Mouse (Mus musculus) central nervous system, embryonic 11.5 days (tissue): Measurements from ENCODE around the gene Hcfc1. TPM values are rescaled to one million over a fixed set of nuclear protein-coding genes. Genes with fewer than 3 reads are reported as not detected.

Experiments
- polyA plus RNA-seq: library from polyadenylated mRNA; depleted of rRNA; stranded (reverse); fragments of >200 nt; gene quantifications from 2 replicates; pipeline ENCODE4 v1.2.3, GENCODE M21; 2012; rRNA removed

The Hcfc1 gene
- 49.0 and 83.0 TPM in 2 replicates for polyA plus RNA-seq

DNA sequence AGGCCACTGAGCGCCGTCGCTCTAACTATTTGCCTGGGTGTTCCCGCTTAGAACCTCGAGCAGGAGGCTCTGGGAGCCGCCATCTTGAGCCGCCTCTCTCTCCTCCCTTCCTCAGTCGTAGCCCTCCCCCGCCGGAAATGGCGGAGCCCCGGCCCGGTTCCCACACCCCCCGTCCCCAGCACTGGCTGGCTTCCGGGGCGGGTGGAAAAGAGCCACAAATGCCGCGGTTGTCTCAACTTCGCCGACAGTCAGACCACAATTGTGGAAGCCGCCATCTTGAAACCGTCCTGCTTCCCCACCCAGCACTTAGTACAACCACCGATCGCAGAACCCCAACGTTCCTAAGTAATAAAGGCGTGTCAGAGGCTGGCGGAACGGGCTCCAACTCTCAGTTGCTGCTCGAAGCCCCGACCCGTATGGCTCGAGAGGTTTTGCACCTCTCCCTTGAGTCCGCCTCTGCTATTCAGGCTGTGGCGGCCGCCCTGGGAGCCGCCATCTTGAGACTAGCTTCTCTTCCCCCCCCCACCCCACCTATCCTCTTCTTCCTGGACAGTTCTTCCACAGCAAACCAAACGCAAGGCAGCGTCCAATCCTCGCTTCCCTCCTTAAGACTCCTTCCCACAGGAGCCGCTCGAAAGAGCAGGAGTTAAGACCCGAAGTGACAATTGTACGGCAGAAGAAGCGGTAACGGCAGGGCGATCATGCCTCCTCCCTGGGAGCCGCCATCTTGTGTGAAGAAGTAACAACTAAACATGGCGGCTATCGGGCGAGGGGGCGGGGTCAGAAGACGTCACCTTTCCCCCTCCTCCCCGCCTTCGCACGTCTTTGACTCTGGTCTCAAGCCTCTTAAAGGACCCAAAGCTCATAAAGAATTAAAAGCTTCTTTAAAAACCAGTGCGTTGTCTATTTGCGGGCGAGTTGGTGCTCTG, at the start of gene Hcfc1:
TSS of gene Hcfc1 (minus strand) at position 110 of the 929 bp plus-strand sequence.

DNA sequence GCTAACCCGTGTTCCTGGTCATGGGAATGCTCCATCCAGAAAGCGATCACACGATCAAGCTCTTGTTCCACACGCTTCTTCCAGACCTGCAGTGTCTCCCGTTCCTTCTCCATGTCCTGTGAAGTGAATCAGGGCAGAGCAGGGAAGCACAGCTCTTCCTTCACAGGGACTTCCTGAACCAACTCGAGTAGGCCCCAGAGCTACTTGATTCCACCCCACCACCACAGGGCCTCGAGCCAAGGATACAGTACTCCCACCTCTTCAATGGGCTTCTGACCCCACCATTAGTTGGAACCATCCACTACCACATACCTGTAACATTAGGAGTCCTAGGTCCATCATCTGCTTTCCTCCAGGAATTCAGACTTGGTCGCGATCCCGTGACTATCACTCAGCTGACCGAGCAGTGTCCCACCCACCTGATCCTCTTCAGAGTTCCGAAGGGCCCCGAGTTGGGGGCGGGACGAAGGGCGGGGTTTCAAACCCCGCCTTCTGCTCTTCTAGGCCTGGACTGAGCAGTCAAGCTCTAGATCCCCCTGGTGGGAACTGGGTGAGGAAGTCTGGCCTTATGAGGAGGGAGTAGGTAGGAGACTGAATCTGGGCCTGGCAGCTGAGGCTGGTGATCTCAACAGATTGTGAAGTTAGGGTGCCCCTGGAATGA, 35.6 kb downstream of the Hcfc1 start, which contains the start of gene Renbp:
TSS of gene Renbp (minus strand) at position 449 of the 661 bp plus-strand sequence.

DNA sequence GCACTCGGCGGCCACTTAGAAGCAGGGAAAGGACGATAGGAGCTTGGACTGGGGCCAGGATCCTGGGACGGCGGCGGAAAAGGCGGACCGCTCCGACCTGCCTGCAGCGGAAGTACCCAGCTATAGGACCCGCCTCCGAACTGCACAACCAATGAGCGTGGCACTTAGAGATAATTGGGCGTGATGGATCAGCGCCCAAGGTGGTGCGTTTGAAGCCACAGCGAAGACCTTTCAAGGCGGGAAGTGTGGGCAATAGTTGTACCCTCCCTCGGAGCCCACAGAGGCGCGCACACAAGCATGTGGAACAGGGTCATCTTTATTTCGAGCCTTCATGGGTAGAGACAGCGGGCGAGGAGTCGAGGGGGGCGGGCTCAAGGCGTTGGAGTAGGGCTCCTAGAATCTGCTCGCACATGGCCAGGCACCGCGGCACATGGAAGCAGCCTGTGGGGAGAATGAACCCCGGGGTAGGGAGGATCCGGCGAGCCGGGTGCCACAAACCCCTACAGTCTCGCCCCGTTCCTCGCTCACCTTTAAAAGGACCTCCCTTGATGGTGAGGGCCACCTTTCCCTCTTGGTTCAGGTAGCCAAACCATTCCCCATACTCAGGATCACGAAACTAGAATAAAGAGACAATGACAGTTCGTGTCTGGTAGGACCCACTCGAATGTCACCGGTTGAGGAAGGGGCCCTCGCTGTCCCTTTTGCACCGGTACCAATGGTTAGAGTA, 44.2 kb downstream of the Hcfc1 start, which contains the start of the genes Arhgap4 and Naa10:
TSS of gene Arhgap4 (minus strand) at position 48 of the 727 bp plus-strand sequence.
TSS of gene Naa10 (minus strand) at position 122 of the 727 bp plus-strand sequence.

DNA sequence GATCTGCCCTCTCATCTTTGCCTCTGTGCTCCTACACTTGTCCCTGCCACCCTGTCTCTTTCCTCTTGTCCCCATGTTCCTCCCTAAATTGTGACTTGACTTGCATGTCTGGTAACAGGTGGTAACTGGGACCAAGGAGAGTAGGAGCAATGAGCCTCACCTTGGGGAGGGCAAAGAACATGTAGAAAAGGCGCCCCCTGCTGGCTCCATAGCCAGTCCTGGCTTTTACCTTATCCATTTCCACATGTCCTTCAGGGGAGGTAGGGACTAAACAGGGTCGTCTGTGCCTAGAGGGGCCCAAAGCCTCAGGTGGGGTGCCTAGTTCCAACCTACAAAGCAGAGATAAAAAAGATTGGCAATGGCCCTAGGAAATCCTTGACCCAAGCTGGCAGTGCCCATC, 70.4 kb downstream of the Hcfc1 start, which contains the start of gene L1cam:
TSS of gene L1cam (minus strand) at position 387 of the 400 bp plus-strand sequence.

Other genes starting within 250 kb of the Hcfc1 start
- 10.3 and 12.6 TPM in 2 replicates for gene Abcd1, start 249.8 kb downstream of the Hcfc1 start, polyA plus RNA-seq
- 0.22 and 0.41 TPM in 2 replicates for gene Plxnb3, start 209.3 kb downstream of the Hcfc1 start, polyA plus RNA-seq
- 1.1 and 5.5 TPM in 2 replicates for gene Srpk3, start 192.0 kb downstream of the Hcfc1 start, polyA plus RNA-seq
- 167 and 344 TPM in 2 replicates for gene Idh3g, start 179.5 kb downstream of the Hcfc1 start, polyA plus RNA-seq
- gene Ssr4, start 179.3 kb downstream of the Hcfc1 start, polyA plus RNA-seq: 83.3 and 142 TPM in 2 replicates
- 23.2 and 40.3 TPM in 2 replicates for gene Pdzd4, start 141.4 kb downstream of the Hcfc1 start, polyA plus RNA-seq
- gene Avpr2, start 74.3 kb downstream of the Hcfc1 start, polyA plus RNA-seq: 0.05 TPM in 1 of 2 replicates, not detected in the other
- gene L1cam, start 70.3 kb downstream of the Hcfc1 start, polyA plus RNA-seq: 29.2 and 43.4 TPM in 2 replicates
- gene Arhgap4, start 44.5 kb downstream of the Hcfc1 start, polyA plus RNA-seq: 4.8 and 5.8 TPM in 2 replicates
- gene Naa10, start 44.4 kb downstream of the Hcfc1 start, polyA plus RNA-seq: 126 and 150 TPM in 2 replicates
- gene Renbp, start 35.5 kb downstream of the Hcfc1 start, polyA plus RNA-seq: 18.6 and 27.2 TPM in 2 replicates
- gene Irak1, start 57.6 kb upstream of the Hcfc1 start, polyA plus RNA-seq: 53.1 and 61.3 TPM in 2 replicates
- not detected in 2 replicates for gene Opn1mw, start 161.1 kb upstream of the Hcfc1 start, polyA plus RNA-seq
- 19.8 and 22.4 TPM in 2 replicates for gene Mecp2, start 169.0 kb upstream of the Hcfc1 start, polyA plus RNA-seq
- gene Tex28, start 201.5 kb upstream of the Hcfc1 start, polyA plus RNA-seq: not detected in 2 replicates
- gene Tktl1, start 210.9 kb upstream of the Hcfc1 start, polyA plus RNA-seq: 0.02 TPM in 1 of 2 replicates, not detected in the other